Mouse (Mus musculus): ENCODE data around the gene Swt1. TPM values are rescaled to one million over a fixed set of nuclear protein-coding genes. Genes with fewer than 3 reads are reported as not detected.
A peak's percentile ranks its signal among the peaks of the same experiment; 100 is the strongest.
"Not testable (repeated sequence)": the region's sequence is repeated elsewhere in the genome, so short reads cannot be mapped to it uniquely, and the experiment has no call there.

Swt1 gene
- polyA plus RNA-seq, 1 experiment = 16.3 TPM

DNA sequence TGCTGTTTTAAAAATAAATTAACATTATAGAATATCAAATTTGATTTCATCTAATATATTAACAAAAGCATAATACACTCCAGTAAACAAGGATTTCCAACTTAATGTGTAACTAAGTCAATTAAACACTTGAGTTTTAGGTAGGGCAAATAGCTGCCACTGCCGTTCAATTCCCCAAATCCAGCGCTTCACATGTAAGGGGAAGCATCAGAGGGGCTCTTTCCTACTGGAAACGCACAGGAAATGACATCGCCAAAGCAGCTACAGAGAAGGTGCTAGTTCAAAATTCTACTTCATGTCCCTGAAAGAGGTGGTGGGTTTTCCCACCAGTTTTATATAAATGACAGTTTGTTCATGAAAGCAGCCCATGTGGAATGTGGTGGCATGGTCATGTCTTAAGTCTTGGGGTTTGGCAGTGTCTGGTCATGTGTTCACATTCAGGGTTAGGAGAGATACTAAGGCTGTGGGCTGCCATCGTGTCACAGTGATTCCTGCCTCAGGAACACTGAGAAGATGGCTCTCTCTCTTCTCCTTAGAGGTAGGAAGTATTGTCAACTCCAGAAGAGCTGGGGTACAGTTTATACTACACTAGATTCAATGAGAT is 60.4 kb downstream of the Swt1 start:
- no peak for DNase-seq (ENCODE audit: extremely low spot score in 1 of 2, low spot score in 1 of 2)

DNA sequence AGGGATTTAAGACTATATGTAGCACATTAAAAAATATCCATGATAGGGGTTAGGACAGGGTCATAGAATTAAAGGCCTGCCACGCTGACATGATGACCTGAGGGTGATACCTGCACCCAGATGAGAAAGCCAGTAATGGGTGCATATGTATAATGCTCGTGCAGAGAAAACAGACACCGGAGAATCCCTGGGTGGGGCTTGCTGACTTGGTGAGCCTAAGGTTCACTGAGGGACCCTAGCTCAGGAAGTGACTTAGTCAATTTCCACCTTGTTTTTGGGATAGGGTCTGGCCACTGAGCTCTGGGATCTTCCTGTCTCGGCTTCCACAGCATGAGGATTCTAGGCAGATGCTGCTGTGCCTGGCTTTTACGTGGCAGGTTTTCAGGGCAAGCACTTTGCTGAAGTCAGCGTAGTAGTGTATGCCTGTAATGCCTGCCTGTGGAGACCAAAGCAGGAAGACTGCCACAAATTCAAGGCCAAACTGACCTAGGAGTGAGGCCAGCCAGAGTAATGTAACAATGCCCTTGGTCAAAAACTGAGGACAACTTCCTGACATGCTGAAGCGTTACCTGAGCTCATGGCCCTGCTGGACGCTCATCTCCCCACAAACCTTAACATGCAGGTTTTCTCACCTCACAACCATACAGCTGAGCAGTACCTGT is 61.2 kb downstream of the Swt1 start:
- DNase-seq (ENCODE audit: extremely low spot score in 1 of 2, low spot score in 1 of 2) = no peak

DNA sequence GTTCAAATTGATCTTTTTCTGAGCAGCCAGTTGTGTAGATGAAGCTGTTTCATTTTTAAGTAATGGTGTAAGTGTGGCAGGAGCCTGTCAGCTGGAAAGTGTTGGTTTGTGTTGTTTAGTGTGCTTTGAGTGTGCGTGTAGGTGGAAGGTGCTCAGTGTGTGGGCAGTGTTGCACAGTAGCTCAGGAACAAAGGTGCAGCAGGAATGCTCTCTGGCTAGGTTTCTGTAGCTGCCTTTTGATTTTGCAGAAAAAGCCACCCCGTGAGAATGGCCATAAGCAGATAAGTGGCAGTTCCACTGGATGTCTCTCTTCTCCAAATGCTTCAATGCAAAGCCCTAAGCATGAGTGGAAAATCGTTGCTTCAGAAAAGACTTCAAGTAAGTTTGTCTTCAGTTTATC is 68.9 kb downstream of the Swt1 start:
- no peak for DNase-seq (ENCODE audit: extremely low spot score in 1 of 2, low spot score in 1 of 2)

DNA sequence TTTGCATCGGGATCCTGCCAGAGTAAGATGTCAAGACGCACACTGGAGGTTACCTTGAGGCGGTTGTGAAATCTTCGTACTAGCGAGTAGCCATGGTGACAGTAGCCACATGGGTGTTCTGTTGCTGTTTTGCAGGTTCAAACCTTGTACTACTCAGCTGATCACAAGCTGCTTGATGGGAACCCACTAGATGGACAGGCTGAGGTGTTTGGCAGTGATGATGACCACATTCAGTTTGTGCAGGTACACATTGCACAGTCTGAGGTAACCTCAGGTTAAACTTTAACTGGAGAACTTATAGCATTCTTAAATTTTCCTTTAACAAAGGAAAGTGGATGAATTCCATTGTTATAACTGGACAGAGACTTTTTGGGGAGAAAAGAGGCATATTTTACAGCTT is 72.3 kb downstream of the Swt1 start:
- no peak for DNase-seq (ENCODE audit: extremely low spot score in 1 of 2, low spot score in 1 of 2)

DNA sequence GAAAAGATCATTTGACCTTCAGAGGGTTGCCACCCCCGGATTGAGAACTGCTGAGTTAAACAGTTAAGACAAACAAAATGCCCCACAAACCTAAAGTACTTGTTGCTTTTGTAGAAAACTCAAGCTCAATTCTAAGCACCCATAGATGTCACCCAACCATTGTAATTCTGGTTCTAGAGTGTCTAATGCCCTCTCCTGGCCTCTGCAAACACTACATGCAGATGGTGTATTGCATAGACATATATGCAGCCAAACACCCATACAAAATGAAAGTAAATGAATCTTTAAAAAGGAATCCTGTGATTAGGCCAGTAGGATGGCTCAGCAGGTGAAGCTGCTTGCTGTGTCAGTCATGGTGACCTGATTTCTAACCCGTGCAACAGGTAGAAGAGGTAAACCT is 75.3 kb downstream of the Swt1 start:
- no peak for DNase-seq (ENCODE audit: extremely low spot score in 1 of 2, low spot score in 1 of 2)

DNA sequence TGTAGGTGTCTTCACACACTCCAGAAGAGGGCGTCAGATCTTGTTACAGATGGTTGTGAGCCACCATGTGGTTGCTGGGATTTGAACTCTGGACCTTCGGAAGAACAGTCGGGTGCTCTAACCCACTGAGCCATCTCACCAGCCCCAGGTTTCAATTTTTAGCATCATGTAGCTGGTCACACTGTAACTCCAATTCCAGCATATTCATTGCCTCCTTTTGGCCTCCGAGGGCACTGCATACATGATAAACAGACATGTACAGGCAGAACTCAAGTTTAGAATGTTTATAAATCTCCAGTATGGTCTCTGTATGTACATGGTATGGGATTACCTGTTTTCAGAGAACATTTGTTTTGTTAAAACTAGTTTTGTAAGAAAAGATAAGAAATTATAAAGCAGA is 80.0 kb downstream of the Swt1 start:
- not testable (repeated sequence) for DNase-seq (ENCODE audit: extremely low spot score in 1 of 2, low spot score in 1 of 2)

DNA sequence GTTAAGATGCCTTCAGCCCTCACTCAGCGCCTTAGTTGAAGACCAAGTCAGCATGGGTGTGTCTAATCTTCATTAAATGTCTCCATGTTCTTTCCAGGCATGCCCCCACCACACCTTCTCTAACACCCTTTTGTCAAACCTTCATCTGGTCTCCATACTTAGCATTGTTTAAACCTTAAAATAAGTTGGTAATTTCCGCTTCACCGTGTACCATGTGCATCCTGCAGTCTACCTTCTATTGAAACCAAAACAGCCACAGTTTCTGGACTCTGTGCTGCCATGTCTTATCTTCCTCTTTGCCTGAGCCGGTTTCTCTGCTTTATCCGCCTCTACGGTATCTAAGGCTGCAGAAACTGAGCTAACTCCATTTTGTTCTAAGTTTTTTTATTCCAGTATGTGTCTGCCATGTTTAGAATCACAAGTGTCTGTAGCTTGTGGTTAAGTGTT is 81.6 kb downstream of the Swt1 start:
- DNase-seq (ENCODE audit: extremely low spot score in 1 of 2, low spot score in 1 of 2) = no peak

DNA sequence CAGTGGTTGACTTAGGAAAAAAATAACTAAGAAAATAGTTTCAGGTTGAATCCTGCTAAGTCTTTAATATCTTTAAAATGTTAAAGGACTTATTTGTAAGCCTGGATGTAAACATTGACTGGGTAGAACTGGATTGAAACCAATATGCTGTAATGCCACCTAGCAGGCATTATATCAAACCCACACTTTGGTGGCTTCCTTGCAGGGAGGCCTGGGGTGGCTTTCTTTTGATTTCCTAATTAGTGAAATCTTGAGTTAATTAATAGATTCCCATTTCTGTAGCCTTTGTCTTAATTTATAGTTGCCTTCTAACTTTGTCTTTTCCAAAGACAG is 82.4 kb downstream of the Swt1 start:
- no peak for DNase-seq (ENCODE audit: extremely low spot score in 1 of 2, low spot score in 1 of 2)

DNA sequence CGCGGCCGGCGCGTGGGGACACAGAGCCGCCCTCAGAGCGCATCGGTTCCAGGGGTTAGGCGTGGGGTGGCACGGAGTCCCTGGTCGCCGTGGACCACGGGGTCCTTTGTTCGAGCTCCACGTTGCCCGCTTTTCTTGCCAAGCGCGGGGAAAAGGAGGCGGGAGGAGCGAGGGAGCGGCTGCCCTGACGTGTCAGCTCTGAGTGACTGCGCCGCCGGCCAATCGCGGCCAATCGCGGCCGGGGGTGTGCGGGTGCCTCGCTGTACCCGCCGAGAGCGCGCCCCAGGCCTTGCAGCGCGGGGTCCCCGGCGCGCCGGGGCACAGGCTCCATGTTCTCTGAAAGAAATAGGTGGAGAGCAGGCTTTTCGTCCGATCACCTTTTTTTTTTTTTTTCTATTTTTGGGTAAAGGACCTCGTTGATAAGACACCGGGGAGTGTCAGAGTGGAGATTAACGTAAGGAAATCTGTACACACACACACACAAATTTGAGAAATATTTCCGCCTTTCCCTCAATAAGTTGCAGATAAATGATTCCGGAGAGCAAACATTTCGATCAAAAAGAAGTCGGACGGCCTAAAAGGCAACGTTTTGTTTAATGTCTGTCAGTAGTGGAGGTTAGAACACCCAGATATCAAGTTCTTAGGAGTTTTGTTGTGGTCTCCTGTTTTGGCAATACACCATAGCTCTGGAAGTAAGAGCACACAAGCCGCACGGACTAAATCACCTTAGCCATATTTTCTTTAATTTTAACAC is 83.0 kb downstream of the Swt1 start:
- peak; percentile 84 to 96 for DNase-seq (ENCODE audit: extremely low spot score in 1 of 2, low spot score in 1 of 2)

DNA sequence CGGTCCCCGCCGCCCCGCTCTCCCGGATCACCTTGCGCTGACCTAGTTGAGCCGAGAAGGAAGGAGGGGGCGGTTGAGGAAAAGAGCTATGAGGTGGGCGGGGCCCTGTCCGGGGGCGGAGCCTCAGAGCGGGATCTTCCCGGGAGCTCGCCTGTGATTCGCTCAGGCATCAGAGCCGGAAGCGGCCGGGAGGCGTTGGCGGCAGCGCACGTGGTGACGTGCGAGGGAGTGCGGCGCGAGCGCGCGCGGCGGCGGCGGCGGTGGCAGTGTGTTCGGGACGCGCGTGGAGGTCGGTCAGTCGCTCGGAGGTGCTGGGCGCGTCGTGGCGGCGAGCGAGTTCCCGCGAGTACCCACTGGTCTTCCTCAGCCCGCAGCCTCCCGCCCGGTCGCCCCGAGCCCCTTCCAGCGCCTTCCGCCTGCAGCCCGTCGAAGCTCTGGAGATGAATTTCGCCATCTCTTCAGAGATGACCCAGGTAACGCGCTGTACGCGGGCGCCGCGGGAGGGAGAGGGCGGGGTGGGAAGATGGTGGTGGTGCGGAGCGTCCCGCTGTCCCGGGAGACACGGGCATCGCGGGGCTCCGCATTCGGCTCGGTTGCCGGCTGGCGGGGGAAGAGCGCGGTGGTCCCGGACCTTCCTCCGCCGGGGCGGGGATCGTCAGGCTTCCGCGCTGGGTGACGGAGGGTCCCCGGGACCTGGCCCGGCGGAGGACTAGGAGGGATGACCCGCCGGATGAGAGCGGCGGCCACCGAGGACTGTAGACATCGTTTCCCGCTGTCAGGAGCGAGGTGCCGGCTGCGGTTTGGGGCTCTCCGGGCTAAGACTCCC is 83.8 kb downstream of the Swt1 start, which contains the start of gene Ivns1abp:
TSS of gene Ivns1abp (plus strand) at position 195 of the 826 bp plus-strand sequence.
- DNase-seq (ENCODE audit: extremely low spot score in 1 of 2, low spot score in 1 of 2) = peak; percentile 96 to 98

DNA sequence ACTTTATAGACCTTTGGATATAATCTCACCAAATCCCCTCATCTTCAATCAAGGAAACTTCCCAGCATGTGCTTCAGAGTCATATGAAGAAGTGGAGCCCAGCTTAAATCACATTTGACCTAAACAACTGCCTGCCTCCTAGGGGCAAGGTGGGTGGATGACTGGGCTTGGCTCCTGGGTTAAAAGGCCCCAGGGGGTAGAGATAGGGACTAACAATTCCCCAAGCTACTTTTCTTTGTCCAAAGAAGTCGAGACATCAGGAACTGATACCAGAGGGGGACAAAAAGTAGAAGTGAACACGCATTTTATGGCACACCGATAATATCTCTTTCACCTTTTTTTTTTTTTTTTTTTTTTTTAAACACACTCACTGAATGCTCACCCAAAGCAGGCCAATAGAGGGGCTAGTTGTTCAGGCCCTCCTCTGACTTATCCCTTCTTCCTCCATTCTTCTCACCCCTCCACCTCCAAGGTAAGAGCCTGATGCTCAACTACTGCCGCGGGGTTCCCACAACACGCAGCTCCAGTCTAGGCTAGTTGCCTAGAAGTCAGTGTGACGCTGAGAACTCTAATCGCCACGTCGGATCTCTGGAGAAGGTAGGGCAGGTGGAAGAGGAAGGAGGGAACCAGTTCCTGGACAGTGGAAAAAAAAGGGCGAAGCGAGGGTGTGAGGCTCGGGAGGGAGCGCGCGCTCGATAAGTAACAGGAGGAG is 84.5 kb downstream of the Swt1 start:
- DNase-seq (ENCODE audit: extremely low spot score in 1 of 2, low spot score in 1 of 2) = no peak

DNA sequence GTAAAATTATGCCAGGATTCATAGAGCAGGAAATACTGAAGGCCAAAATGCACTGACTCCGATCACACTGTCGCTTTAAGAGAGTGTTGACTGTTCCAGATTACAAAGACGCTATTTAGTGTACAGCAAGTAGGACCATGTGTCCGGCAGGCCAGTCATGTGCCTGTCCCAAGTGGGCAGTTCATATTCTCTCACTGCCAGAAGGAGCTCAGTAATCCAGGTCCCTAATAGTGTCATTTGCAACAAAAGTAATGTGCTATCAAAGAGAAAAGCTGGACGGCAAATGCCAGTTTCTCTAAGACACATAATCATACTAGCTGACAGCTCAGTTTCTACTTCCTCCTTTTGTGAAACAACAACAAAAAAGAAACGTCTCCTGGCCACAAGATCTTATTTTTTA is 85.3 kb downstream of the Swt1 start:
- no peak for DNase-seq (ENCODE audit: extremely low spot score in 1 of 2, low spot score in 1 of 2)

DNA sequence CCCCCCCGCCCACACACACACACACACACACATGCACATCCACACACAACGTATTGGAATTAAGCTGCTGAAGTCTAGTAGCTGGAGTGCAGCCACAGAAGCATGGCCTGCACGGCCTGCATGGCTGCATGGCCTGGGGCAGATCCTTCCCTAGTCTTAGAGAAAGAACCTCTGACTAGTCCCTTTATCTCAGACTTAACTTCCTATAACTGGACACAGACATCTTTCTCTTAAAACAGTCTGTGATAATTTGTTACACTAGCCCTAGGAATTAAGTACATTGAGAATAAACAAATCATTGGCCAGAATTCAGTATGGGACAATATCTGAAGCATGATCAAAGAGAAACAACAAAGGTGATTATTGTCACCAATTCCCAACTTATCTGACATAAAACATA is 85.9 kb downstream of the Swt1 start:
- no peak for DNase-seq (ENCODE audit: extremely low spot score in 1 of 2, low spot score in 1 of 2)

DNA sequence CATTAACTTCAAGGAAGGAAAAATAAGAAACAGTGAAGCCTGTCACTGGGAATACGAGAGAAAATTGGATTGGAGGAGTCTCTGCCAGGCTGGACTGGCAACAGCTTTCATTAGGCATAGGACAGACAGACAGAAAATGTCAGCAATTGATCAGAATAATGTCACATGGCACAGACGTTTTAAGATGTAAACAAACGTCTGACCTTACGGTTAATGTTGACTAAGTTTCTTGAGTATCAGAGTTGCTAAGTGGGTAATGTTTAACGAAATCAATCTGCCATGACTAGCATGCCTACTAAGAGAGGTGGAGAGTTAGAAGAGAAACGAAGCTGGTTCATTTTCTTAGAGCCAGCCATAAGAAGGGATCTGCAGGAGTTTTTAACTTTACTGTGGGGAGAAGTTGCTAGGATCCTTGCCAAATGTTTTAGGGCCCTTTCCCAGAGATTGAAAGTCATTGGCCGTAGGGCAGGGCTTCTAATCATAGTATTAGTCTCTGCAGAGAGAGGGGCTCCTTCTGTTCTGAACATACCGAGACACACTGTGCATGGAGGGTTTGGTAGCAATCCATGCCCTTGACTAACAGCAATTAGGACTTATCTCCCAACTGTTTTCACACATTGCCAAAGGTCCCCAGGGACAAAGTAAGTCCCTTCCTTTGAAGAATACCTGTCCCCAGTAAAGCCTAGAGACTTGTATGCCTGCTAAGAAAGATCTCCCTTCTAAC is 86.8 kb downstream of the Swt1 start:
- DNase-seq (ENCODE audit: extremely low spot score in 1 of 2, low spot score in 1 of 2) = no peak

DNA sequence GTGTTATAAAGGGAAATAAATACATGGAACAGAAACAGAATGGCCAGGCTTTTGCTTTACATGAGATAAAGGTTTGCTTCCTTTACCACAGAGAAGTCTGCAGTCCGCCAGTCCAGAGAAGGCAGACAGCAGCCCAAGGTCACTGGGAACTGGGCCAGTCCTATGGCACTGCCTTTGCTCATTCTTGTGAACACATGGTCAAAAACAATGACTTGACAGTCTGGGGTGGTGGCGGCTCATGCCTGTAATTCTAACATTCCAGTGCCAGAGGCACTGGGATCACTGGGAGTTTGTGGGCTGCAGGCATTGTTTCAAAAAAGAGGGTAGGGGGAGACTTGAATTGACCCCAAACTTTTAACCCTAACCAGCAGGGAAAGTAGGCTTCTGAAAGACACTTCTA is 89.3 kb downstream of the Swt1 start:
- no peak for DNase-seq (ENCODE audit: extremely low spot score in 1 of 2, low spot score in 1 of 2)

DNA sequence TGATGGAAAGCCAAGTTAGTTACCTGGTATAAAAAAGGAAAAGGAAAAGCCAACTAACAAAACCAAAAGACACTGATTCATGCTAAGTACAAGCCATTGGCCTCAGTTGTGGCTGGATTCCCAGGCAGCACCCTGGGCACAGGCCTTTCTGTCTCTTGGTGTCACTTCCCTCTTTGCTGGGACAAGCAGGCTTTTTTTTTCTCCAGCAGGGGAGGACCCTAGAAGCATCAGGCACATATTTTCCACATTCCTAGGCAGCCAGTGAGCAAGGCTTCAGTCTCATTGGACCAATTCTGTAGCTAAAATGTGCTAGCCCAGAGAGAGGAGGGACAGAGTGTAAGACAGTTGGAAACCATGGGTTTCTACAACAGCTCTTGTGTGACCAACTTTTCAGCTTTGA is 90.0 kb downstream of the Swt1 start:
- no peak for DNase-seq (ENCODE audit: extremely low spot score in 1 of 2, low spot score in 1 of 2)

DNA sequence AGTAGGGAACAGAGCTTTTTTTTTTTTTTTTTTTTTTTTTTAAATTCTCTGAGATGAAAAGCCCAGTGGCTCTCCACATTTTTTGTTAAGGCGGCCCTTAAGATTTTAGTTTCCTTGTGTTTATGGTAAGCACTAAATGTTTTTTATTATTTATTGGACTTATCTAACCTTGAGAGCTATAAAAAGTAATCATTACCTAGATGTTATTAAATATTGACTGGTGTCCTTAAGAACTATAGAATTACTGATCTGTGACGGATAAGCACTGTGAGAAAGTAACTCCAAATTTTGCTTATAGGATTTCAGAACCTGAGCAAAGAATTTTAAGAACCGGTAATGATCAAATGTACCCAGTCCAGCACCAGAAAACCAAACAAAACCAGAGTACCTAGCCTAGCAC is 95.4 kb downstream of the Swt1 start:
- DNase-seq (ENCODE audit: extremely low spot score in 1 of 2, low spot score in 1 of 2) = no peak

DNA sequence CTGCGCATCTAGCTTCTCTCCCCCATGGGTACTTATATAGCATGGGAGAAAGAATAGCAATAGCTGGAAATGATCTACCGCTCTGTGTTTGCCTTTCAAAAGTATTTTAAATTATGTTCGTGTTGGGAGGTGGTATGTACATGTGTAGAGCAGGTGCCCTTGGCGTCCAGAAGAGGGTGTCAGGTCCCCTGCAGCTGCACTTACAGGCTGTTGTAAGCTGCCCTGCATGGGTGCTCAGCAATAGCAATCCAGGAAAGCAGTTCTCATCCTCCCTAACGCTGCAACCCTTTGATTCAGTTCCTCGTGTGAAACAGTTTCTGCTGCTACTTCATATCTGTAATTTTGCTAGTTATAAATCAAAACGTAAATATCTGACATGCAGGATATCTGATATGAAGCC is 98.7 kb downstream of the Swt1 start:
- DNase-seq (ENCODE audit: extremely low spot score in 1 of 2, low spot score in 1 of 2) = no peak

DNA sequence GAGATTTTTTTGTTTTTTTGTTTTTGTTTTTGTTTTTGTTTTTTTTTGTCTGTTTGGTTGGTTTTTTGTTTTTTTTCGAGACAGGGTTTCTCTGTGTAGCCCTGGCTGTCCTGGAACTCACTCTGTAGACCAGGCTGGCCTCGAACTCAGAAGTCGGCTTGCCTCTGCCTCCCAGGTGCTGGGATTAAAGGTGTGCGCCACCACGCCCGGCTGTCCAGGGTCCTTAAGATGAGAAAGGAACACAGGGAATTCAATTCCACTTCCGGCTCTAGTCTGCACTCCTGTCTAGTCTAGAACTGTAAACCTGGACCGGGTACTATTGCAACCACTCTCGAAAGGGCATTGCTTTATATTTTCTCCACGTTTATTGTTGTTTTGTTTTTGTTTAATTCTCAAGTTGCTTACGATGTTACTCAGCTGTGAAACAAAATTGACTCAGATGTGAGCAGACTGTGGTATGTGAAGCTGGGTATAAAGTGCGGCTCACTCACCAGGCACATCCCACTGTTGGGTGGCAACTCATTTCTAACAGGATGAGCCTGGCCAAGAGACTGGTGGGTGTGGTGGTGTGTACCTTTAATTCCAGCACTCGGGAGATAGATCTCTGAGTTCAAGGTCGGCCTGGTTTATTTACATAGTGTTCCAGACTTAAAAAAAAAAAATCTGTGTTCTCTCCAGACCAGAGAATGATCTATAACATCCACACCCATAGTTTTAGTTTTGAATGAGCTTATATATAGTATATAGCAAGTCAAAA is 99.7 kb downstream of the Swt1 start:
- DNase-seq (ENCODE audit: extremely low spot score in 1 of 2, low spot score in 1 of 2) = no peak

Measured in frontal cortex, adult 2 months (tissue).